In genomic region chrX:50635634-50636033, GRCm38 (mm10) we compare ENCODE assay signal across 8 mouse cellular contexts.
A peak's percentile ranks its signal among the peaks of the same experiment; 100 is the strongest.
DNase-seq lines count a peak whose midpoint lies in the region; ATAC-seq and TF ChIP-seq lines count a peak whose summit lies in the region.

No protein-coding gene starts in this region.

- no peaks in the 10 kb centered on the region for H3K4me1 ChIP-seq in forebrain, embryonic 11.5 days (replicated peaks; ENCODE audit: control insufficient read depth, insufficient read depth, low read length)
- H3K4me1 ChIP-seq in liver, embryonic 15.5 days (replicated peaks) = no peaks in the 10 kb centered on the region

- H3K36me3 ChIP-seq in C2C12 (ENCODE audit: control insufficient read depth, insufficient read depth) = no peaks in the 10 kb centered on the region
- H3K36me3 ChIP-seq in forebrain, embryonic 11.5 days (ENCODE audit: control insufficient read depth, insufficient read depth, low read length) = no peaks in the 10 kb centered on the region
- H3K36me3 ChIP-seq in liver, embryonic 15.5 days (replicated peaks) = no peaks in the 10 kb centered on the region

- peak overlapping the region; percentile 41 for H3K9ac ChIP-seq in forebrain, embryonic 11.5 days (ENCODE audit: low read length)
- H3K9ac ChIP-seq in liver, embryonic 15.5 days = peak overlapping the region; percentile 35; the same call in 1 of the 2 replicates

- no peaks in the 10 kb centered on the region for H3K9me3 ChIP-seq in forebrain, embryonic 11.5 days (ENCODE audit: control insufficient read depth, low read length)
- no peaks in the 10 kb centered on the region for H3K9me3 ChIP-seq in liver, embryonic 15.5 days (replicated peaks)

- H3K79me3 ChIP-seq in C2C12 (ENCODE audit: low read depth) = no peaks in the 10 kb centered on the region

- peak overlapping the region; percentile 43 for H3K4me2 ChIP-seq in forebrain, embryonic 11.5 days (ENCODE audit: low read depth, low read length, severe bottlenecking)
- peak overlapping the region; percentile 65 for H3K4me2 ChIP-seq in liver, embryonic 15.5 days

- no peak for TF ChIP-seq CTCF in gastrocnemius, adult 2 months (IDR thresholded peaks at IDR 0.05)
- no peak for TF ChIP-seq CTCF in C2C12 (IDR thresholded peaks at IDR 0.05; ENCODE audit: control insufficient read depth, insufficient read depth, insufficient read length)

- peak overlapping the region; percentile 88 for H3K27ac ChIP-seq in gastrocnemius, adult 2 months
- H3K27ac ChIP-seq in forebrain, embryonic 11.5 days (ENCODE audit: low read depth, low read length) = no peak overlapping the region
- H3K27ac ChIP-seq in liver, embryonic 15.5 days (replicated peaks) = 0 out of 2 replicates have a peak overlapping the region, but pooled peaks have one; percentile 35

- H3K4me3 ChIP-seq in gastrocnemius, adult 2 months = peak overlapping the region; percentile 85
- peak overlapping the region; percentile 36 for H3K4me3 ChIP-seq in C2C12 (ENCODE audit: insufficient read depth, poor library complexity, severe bottlenecking)
- peak overlapping the region; percentile 46 for H3K4me3 ChIP-seq in forebrain, embryonic 11.5 days (ENCODE audit: low read depth, low read length)
- H3K4me3 ChIP-seq in liver, embryonic 15.5 days (replicated peaks) = peak overlapping the region; percentile 59

- no peak; the same call in 1 of the 2 replicates for ATAC-seq in forebrain, embryonic 11.5 days (replicated peaks; ENCODE audit: low FRiP score)
- no peak; the same call in 1 of the 2 replicates for ATAC-seq in liver, embryonic 15.5 days (ENCODE audit: insufficient read depth)

- no peak overlapping the region for H3ac ChIP-seq in C2C12 (ENCODE audit: control insufficient read depth, insufficient read length, low read depth)

- DNase-seq in gastrocnemius, adult 2 months = no peak
- DNase-seq in gastrocnemius, postnatal 10 days = no peak
- DNase-seq in forebrain, embryonic 11.5 days (ENCODE audit: low spot score) = no peak
- no peak for DNase-seq in ovary, adult 18-20 months (ENCODE audit: low spot score)
- no peak for DNase-seq in adrenal gland, postnatal 36 days
- DNase-seq in right cerebral cortex, adult 2 months (ENCODE audit: low spot score in 2 of 2) = no peak

- intact Hi-C loops in gastrocnemius, adult 2 months (cut with DNase I) = no loop called here

- no peaks in the 10 kb centered on the region for H3K79me2 ChIP-seq in C2C12 (ENCODE audit: control insufficient read depth, insufficient read depth)

- 39% methylated on average over 6 of the region's 6 CpGs for WGBS in forebrain, embryonic 11.5 days
- WGBS in liver, embryonic 15.5 days (ENCODE audit: insufficient replicate concordance) = 28% methylated on average over 6 of the region's 6 CpGs

- no peaks in the 10 kb centered on the region for H3K27me3 ChIP-seq in C2C12 (ENCODE audit: control insufficient read depth, insufficient read depth, insufficient read length)
- H3K27me3 ChIP-seq in forebrain, embryonic 11.5 days (ENCODE audit: control insufficient read depth, insufficient read depth, low read length) = no peaks in the 10 kb centered on the region
- no peaks in the 10 kb centered on the region for H3K27me3 ChIP-seq in liver, embryonic 15.5 days

TF ChIP-seq in C2C12, 6 proteins besides CTCF, POLR2A, EP300 and RAD21:
- TF ChIP-seq USF1 (IDR thresholded peaks at IDR 0.05; ENCODE audit: low read depth) (no peak), CEBPB (IDR thresholded peaks at IDR 0.05; ENCODE audit: low read depth) (no peak), FOSL1 (IDR thresholded peaks at IDR 0.05; ENCODE audit: insufficient read depth, low read length, poor library complexity, severe bottlenecking) (no peak), MAX (IDR thresholded peaks at IDR 0.05) (no peak), MYOD1 (IDR thresholded peaks at IDR 0.05; ENCODE audit: control insufficient read depth, insufficient read length, low read depth) (no peak), MYOG (IDR thresholded peaks at IDR 0.05; ENCODE audit: control insufficient read depth, extremely low read depth, insufficient read length) (no peak)
TF ChIP-seq in C2C12: peak in this region for 0.
